Mouse (Mus musculus): Measurements from ENCODE around the gene Mettl1.
"Not testable (repeated sequence)": the region's sequence is repeated elsewhere in the genome, so short reads cannot be mapped to it uniquely, and the experiment has no call there.

Mettl1 gene

DNA sequence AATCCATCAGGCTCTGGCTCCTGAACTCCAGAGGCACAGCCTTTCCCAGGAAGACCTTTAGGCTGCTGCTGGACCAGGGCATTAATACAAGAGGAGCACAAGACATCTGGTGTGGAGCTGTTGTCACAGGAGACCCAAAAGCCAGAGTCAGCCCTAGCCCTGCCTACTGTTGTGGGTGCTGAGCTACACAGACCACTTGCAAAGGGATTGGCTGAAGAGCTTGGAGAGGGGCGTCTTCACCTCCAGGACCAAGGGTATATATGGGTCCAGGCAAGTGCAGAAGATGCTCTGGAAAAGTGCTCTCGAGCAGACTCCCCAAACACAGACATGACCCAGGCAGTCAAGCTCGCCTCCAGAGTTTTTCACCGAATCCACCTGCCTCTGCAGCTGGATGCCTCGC is 6.7 kb downstream of the Mettl1 start, which contains the start of gene Cyp27b1:
Cyp27b1 (plus strand) TSS at position 297 of the 400 bp plus-strand sequence.
- no peak for DNase-seq (ENCODE audit: low spot score)

DNA sequence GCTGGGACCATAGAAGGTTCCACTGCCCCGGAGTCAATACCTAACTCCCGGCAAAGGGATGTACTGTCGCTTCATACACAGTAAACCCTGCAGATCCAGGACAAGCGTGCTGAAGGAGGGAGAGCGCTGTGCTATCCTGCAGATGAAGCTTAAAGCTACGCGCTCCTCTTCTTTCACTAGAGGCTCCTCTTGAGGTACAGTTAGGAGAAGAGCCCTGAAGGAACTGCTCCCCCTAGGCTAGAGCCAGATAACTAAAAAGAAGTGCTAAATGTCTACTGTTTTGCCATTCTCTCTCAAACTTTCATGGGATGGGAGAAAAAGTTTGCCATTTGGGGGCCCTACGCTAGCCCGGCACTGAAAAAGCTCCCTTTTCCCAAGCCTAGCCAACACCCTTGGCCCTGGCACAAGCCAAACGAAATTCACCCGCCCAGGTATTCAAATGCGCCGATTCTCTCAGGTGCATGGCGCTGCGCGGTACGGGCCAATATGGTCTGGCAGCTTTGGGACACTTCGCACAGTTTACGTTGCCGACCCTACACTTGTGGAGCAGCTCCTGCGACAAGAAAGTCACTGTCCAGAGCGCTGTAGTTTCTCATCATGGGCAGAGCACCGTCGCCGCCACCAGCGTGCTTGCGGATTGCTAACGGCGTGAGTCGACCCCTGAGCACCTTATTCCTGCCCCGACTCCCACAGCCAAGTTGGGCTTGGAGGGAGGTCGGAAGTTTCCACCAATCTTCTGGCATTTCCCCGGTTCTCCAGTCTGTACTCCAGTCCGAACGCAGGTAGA is 7.6 kb downstream of the Mettl1 start:
- no peak for DNase-seq (ENCODE audit: low spot score)

DNA sequence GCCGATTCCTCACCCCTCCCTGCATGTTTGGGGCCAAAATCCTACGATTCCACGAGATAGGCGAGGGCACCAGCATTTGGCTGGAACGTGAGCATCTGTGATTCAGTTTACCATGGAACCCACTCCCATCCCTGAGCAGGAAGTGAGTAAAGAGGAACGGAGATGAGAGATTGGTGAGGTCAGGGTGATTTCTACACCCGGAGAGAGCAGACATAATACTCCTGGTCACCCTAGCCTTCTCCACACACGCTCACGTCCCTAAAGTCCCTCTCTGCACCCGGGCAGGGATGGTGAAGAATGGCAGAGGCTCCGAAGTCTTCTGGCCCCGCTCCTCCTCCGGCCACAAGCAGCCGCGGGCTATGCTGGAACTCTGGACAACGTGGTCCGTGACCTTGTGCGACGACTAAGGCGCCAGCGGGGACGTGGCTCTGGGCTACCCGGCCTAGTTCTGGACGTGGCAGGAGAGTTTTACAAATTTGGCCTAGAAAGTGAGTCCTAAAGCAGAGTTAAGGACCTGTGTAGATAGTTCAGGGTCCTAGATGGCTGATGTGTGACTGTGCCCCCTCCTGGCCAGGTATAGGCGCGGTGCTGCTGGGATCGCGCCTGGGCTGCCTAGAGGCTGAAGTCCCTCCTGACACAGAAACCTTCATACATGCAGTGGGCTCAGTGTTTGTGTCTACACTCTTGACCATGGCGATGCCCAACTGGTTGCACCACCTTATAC is 8.3 kb downstream of the Mettl1 start:
- no peak for DNase-seq (ENCODE audit: low spot score)

- no peak for DNase-seq (ENCODE audit: low spot score)
Measured at GRCm38 (mm10) chr10:127050119-127050474, 8.9 kb downstream of the Mettl1 start.

DNA sequence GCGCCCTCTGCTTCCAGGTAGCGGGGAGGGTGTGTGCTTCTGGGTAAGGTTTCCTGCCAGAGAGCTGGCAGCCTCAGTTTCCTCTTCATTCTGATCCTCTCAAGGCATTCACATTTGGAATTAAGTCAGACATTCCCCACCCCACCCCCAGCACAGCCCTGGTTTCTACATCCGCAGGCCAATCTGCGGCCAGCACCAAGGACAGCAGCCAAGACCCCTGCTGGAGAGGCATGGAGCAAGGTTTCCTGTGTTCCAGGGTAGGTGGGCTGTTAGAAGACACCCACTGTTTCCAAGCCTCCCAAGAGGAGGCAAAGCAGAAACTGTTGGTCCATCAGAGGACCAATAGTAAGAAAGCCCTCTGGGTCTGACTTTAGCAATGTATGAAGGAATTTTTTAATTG is 13.4 kb downstream of the Mettl1 start:
- no peak for DNase-seq (ENCODE audit: low spot score)

- no peak for DNase-seq (ENCODE audit: low spot score)
Measured at GRCm38 (mm10) chr10:127055406-127055805, 14.2 kb downstream of the Mettl1 start.

DNA sequence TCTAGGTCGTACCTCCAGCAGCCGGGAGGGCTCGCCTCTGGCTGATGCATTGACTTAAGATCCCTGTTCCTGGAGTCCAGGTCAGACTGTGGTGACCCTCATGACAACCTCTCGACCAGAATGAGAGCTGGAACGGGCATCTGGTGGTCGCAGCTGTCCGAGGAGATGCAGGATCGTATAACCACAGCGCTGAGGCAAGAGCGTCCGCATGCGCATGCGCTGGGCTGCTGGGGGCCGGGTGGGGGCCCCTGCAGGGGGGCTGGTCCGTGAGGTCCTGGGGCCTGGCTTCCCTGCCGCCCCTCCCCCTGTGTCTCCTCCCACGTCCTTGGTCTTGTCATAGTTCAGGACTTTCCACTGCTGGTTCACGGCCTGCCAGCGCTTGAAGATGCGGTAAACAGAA is 15.3 kb downstream of the Mettl1 start:
- DNase-seq (ENCODE audit: low spot score), result no peak

GRCm38 (mm10) chr10:127058161-127058560 is 16.9 kb downstream of the Mettl1 start:
- DNase-seq (ENCODE audit: low spot score), result peak; percentile 72

DNA sequence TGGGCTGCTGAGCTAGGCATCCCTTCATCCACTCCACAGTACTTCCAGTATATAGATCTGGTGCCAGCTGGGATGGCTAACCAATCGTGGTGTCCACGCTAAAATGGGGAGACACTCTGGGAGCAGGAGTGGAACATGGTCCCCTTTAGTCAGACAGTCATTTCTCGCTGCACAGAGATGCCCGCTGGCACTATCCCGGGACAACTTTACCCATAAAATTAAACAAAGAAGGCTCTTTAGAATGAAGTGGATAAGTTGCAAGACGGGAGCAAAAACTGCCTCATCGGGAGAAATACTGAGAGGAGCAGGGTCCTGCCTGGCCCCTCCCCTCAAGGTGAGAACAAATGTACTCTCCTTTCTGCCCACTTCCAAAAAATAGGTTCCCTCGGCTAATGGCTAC is 17.5 kb downstream of the Mettl1 start:
- DNase-seq (ENCODE audit: low spot score), result no peak

- no peak for DNase-seq (ENCODE audit: low spot score)
Measured at GRCm38 (mm10) chr10:127059174-127059967, 18.2 kb downstream of the Mettl1 start.

GRCm38 (mm10) chr10:127059968-127060916 is 19.0 kb downstream of the Mettl1 start, which contains the start of gene March9:
TSS of gene March9 (minus strand) at chr10:127060184.
- DNase-seq (ENCODE audit: low spot score), result no peak

GRCm38 (mm10) chr10:127061085-127061484 is 19.9 kb downstream of the Mettl1 start:
- DNase-seq (ENCODE audit: low spot score), result no peak

DNA sequence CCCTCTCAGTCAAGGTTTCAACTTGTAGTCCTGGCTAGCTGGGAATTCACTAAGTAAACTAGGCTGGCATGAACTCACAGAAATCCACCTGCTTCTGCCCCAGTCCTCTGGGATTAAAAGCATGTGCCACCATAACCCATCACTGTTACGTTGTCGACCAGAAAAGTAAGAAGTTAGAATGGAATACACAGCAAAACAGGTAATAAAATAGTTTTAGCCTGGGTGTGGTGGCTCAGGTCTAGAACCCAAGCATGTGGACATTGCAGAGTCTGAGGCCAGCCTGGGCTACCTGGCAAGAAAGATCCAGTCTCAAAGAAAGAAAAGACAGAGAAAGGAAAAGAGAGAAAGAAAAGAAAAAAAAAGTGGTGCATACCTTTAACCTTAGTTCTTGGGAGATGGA is 20.3 kb downstream of the Mettl1 start:
- no peak for DNase-seq (ENCODE audit: low spot score)

DNA sequence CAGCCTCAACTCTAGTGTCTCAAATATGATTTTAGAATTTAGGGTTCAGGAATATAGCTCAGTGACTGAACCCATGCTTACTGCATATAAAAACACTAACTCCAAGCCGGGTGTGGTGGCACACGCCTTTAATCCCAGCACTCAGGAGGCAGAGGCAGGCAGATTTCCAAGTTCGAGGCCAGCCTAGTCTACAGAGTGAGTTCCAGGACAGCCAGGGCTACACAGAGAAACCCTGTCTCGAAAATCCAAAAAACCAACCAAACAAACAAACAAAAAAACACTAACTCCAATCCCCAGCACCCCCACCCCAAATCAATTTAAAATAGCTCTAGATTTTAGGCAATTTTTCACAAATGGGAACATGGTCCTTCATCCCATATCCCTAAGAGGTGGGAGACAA is 20.9 kb downstream of the Mettl1 start:
- not testable (repeated sequence) for DNase-seq (ENCODE audit: low spot score)

DNA sequence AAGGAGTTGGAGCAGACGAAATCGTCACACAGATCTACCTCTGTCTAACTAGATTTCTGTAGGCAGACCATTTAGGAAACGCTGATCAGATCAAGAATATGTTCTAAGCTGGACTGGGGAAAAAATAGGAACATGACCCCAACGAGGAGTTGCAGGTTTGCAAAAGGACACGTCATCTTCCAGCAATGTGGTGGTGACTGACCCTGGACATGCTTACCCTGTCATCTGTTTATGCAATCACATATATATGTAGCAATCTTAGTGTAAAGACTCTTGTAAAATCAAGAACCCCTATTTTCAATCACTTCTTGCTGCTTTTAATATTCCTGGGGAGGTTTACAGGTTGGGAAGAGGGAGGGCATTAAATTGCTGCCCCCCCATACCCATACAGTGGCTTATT is 21.3 kb downstream of the Mettl1 start:
- no peak for DNase-seq (ENCODE audit: low spot score)

- DNase-seq (ENCODE audit: low spot score), result peak; percentile 95
Measured at GRCm38 (mm10) chr10:127063239-127063872, 22.1 kb downstream of the Mettl1 start, which contains the start of gene Cdk4. TSS of gene Cdk4 (plus strand) at chr10:127063534.

DNA sequence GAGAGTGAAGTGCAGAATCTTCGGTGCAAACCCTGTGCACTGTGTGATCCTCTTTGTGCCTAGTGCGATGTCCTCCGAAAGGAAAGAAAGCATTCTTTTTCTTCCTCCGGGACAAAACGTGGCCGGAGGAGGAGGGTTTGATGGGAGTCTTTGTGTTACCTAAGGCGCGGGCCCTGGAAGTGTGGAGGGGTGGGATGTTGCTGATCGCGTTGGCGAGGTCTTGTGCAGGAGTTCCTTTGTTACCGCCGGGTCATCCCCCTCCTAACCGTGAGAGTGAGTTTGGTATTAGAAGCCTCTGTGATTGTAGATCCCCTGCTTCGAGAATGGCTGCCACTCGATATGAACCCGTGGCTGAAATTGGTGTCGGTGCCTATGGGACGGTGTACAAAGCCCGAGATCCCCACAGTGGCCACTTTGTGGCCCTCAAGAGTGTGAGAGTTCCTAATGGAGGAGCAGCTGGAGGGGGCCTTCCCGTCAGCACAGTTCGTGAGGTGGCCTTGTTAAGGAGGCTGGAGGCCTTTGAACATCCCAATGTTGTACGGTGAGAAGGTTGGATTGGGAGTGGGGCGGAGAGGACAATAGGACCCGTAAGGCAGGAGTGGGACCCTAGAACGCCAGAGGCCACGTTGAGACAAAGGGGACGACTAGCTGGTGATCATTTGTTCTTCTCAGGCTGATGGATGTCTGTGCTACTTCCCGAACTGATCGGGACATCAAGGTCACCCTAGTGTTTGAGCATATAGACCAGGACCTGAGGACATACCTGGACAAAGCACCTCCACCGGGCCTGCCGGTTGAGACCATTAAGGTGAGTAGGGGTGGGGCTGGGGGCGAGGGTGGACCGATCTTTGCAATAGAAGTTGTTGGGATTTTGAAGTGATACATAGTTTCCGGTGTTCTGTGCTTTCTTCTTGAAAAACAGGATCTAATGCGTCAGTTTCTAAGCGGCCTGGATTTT is 23.0 kb downstream of the Mettl1 start:
- no peak for DNase-seq (ENCODE audit: low spot score)

DNA sequence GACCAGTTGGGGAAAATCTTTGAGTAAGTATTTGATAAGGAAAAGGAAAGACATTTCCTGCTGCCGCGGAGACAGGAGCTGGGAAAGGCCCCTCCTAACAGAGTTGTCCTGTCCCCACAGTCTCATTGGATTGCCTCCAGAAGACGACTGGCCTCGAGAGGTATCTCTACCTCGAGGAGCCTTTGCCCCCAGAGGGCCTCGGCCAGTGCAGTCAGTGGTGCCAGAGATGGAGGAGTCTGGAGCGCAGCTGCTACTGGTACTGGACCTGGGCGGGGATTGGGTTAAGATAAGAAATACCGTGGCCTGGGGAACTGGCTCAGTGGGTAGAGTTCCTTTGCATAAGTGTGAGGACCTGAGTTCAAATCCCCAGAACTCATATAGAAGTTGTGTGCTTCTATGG is 24.8 kb downstream of the Mettl1 start:
- DNase-seq (ENCODE audit: low spot score), result no peak

GRCm38 (mm10) chr10:127066519-127067018 is 25.4 kb downstream of the Mettl1 start:
- DNase-seq (ENCODE audit: low spot score), result no peak
